In the genomic region with DNA sequence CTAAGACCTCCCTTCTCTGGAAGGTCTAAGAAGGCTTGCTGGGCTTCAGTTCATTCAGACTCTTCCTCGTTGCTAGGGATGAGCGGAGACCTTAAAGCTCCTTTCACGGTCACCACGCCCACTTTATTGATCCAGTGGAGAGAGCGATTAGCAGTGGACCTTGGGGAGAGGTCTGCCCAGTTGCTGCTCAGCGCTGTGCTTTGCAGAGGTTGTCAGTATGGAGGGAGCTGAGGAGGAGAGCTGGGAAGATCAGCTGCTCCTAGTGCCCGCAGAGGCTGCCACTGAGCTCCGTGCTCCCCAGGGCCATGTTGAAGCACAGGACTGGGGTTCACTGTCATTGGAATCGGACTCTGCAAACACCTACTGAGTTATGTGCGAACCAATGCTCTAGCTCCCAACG, we compare ENCODE assay signal across 16 mouse cellular contexts. TPM values are rescaled to one million over a fixed set of nuclear protein-coding genes. Genes with fewer than 3 reads are reported as not detected.
DNase-seq lines count a peak whose midpoint lies in the region; ATAC-seq and TF ChIP-seq lines count a peak whose summit lies in the region.
"Had no signal": no experiment of that assay in that cellular context is flagged by ENCODE, and none has a peak within 500 bp of the region (broad histone marks: within the 10 kb centered on the region; RNA-seq: fewer than 3 reads in every experiment).

No protein-coding gene starts in this region.

- no peak overlapping the region for H3K4me3 ChIP-seq in heart, embryonic 12.5 days
- 0 out of 2 replicates have a peak overlapping the region, but pooled peaks have one; percentile 4 for H3K4me3 ChIP-seq in hindbrain, embryonic 13.5 days
- peak overlapping the region; percentile 16; the same call in 1 of the 2 replicates for H3K4me3 ChIP-seq in midbrain, embryonic 10.5 days
- H3K4me3 ChIP-seq in neural tube, embryonic 15.5 days (replicated peaks): no peak overlapping the region
- no peak overlapping the region for H3K4me3 ChIP-seq in layer of hippocampus, adult 2 months
- H3K4me3 ChIP-seq: embryonic facial prominence, embryonic 12.5 days had no signal

- no peak overlapping the region for H3K9ac ChIP-seq in heart, embryonic 12.5 days
- no peak overlapping the region for H3K9ac ChIP-seq in hindbrain, embryonic 13.5 days
- H3K9ac ChIP-seq in neural tube, embryonic 15.5 days (replicated peaks): no peak overlapping the region
- H3K9ac ChIP-seq: embryonic facial prominence, embryonic 12.5 days; liver, embryonic 14.5 days had no signal

- H3K4me1 ChIP-seq in heart, embryonic 12.5 days (replicated peaks): 0 out of 2 replicates have a peak, but pooled peaks cover 4% of the 10 kb centered on the region
- peaks cover 18% of the 10 kb centered on the region for H3K4me1 ChIP-seq in hindbrain, embryonic 13.5 days (replicated peaks)
- peaks cover 33% of the 10 kb centered on the region for H3K4me1 ChIP-seq in midbrain, embryonic 10.5 days
- peaks cover 10% of the 10 kb centered on the region; the same call in 1 of the 2 replicates for H3K4me1 ChIP-seq in neural tube, embryonic 15.5 days

- no peaks in the 10 kb centered on the region for H3K27me3 ChIP-seq in heart, embryonic 12.5 days (replicated peaks)
- H3K27me3 ChIP-seq in hindbrain, embryonic 13.5 days: no peaks in the 10 kb centered on the region
- H3K27me3 ChIP-seq in midbrain, embryonic 10.5 days (ENCODE audit: low read depth, poor library complexity, severe bottlenecking): peaks cover 3% of the 10 kb centered on the region; the same call in 1 of the 2 replicates
- no peaks in the 10 kb centered on the region for H3K27me3 ChIP-seq in neural tube, embryonic 15.5 days (replicated peaks)
- H3K27me3 ChIP-seq: embryonic facial prominence, embryonic 12.5 days had no signal

- no peaks in the 10 kb centered on the region for H3K9me3 ChIP-seq in heart, embryonic 12.5 days (replicated peaks)
- no peaks in the 10 kb centered on the region for H3K9me3 ChIP-seq in hindbrain, embryonic 13.5 days
- no peaks in the 10 kb centered on the region for H3K9me3 ChIP-seq in midbrain, embryonic 10.5 days (replicated peaks)
- H3K9me3 ChIP-seq in neural tube, embryonic 15.5 days (replicated peaks): no peaks in the 10 kb centered on the region
- H3K9me3 ChIP-seq: embryonic facial prominence, embryonic 12.5 days had no signal

- H3K36me3 ChIP-seq in heart, embryonic 12.5 days: no peaks in the 10 kb centered on the region
- H3K36me3 ChIP-seq in hindbrain, embryonic 13.5 days: no peaks in the 10 kb centered on the region
- no peaks in the 10 kb centered on the region for H3K36me3 ChIP-seq in midbrain, embryonic 10.5 days
- H3K36me3 ChIP-seq in neural tube, embryonic 15.5 days: no peaks in the 10 kb centered on the region
- H3K36me3 ChIP-seq: embryonic facial prominence, embryonic 12.5 days had no signal

- TF ChIP-seq CTCF in layer of hippocampus, adult 2 months (conservative IDR thresholded peaks at IDR 0.05): no peak

- no peak for ATAC-seq in heart, embryonic 12.5 days (ENCODE audit: insufficient number of reproducible peaks, low FRiP score)
- ATAC-seq in hindbrain, embryonic 13.5 days (ENCODE audit: low FRiP score): 0 out of 2 replicates have a peak, but pooled peaks have one; percentile 36
- ATAC-seq in neural tube, embryonic 15.5 days (ENCODE audit: low FRiP score): no peak

- no peak overlapping the region for H3K27ac ChIP-seq in heart, embryonic 12.5 days (ENCODE audit: poor library complexity, severe bottlenecking)
- H3K27ac ChIP-seq in hindbrain, embryonic 13.5 days: peak overlapping the region; percentile 12; the same call in 1 of the 2 replicates
- peak overlapping the region; percentile 50; the same call in 1 of the 2 replicates for H3K27ac ChIP-seq in midbrain, embryonic 10.5 days (replicated peaks)
- no peak overlapping the region for H3K27ac ChIP-seq in neural tube, embryonic 15.5 days (replicated peaks)
- no peak overlapping the region for H3K27ac ChIP-seq in layer of hippocampus, adult 2 months
- H3K27ac ChIP-seq: embryonic facial prominence, embryonic 12.5 days; liver, embryonic 14.5 days had no signal

- DNase-seq in heart, adult 11 months: peak; percentile 55
- peak; percentile 61 for DNase-seq in midbrain, embryonic 10.5 days (ENCODE audit: low spot score)
- DNase-seq in layer of hippocampus, postnatal 14 days (ENCODE audit: low spot score in 2 of 2): no peak
- DNase-seq in layer of hippocampus, adult 2 months (ENCODE audit: low spot score in 2 of 2): no peak
- DNase-seq in kidney, postnatal 14 days: no peak
- DNase-seq: adrenal gland, postnatal 36 days; cerebellum, adult 11 months; gastrocnemius, postnatal 36 days; kidney, adult 11 months; kidney, postnatal 4 days; lung, postnatal 36 days had no signal

- no peak overlapping the region for H3K4me2 ChIP-seq in heart, embryonic 12.5 days
- peak overlapping the region; percentile 40 for H3K4me2 ChIP-seq in hindbrain, embryonic 13.5 days
- peak overlapping the region; percentile 34 for H3K4me2 ChIP-seq in neural tube, embryonic 15.5 days
- H3K4me2 ChIP-seq: embryonic facial prominence, embryonic 12.5 days had no signal

- WGBS in heart, embryonic 12.5 days: 82% methylated on average over 11 of the region's 11 CpGs
- 25% methylated on average over 11 of the region's 11 CpGs for WGBS in hindbrain, embryonic 13.5 days
- 40% methylated on average over 11 of the region's 11 CpGs for WGBS in midbrain, embryonic 10.5 days
- 28% methylated on average over 11 of the region's 11 CpGs for WGBS in neural tube, embryonic 15.5 days

RNA-seq across cellular contexts. Expression of a gene that starts 17.0 kb away (rescaled TPM):
- polyA plus RNA-seq in heart, embryonic 12.5 days (2016; fragmentation: Nextera tagmentation; extraction: Ambion mirVana): 5.8 and 6.9 TPM in 2 replicates
- polyA plus RNA-seq in hindbrain, embryonic 13.5 days (2015; fragmentation: Nextera tagmentation; extraction: Ambion mirVana): 20.5 and 21.4 TPM in 2 replicates
- 13.9 and 15.7 TPM in 2 replicates for polyA plus RNA-seq in midbrain, embryonic 10.5 days (2016; fragmentation: Nextera tagmentation; extraction: Ambion mirVana)
- 13.1 and 15.1 TPM in 2 replicates for polyA plus RNA-seq in neural tube, embryonic 15.5 days (2015; fragmentation: Nextera tagmentation; extraction: Ambion mirVana)
- 1 to 10 TPM; 8.3 to 8.7 TPM for total RNA-seq in layer of hippocampus, postnatal 14 days (2021)
- total RNA-seq in layer of hippocampus, adult 2 months (2021): 1 to 10 TPM; 7.6 to 8.0 TPM

Comparison
In these comparisons a context has a peak if more than half of its experiments do, and no peak if none do; other contexts are left out.
1. DNase-seq: peak in heart, adult 11 months (single experiment) and midbrain, embryonic 10.5 days (single experiment); none in layer of hippocampus, postnatal 14 days (0 of 2), layer of hippocampus, adult 2 months (0 of 2) and kidney, postnatal 14 days (single experiment).
2. H3K27ac ChIP-seq: peak in hindbrain, embryonic 13.5 days (single experiment) and midbrain, embryonic 10.5 days (single experiment); none in heart, embryonic 12.5 days (single experiment), neural tube, embryonic 15.5 days (single experiment) and layer of hippocampus, adult 2 months (single experiment).
3. H3K4me3 ChIP-seq: peak in hindbrain, embryonic 13.5 days (single experiment) and midbrain, embryonic 10.5 days (single experiment); none in heart, embryonic 12.5 days (single experiment), neural tube, embryonic 15.5 days (single experiment) and layer of hippocampus, adult 2 months (single experiment).